Mouse (Mus musculus): ENCODE results near the gene Msh2.

- TF ChIP-seq CTCF (IDR thresholded peaks at IDR 0.05; ENCODE audit: control insufficient read depth, insufficient read depth, low read length) (peak; percentile 40), POLR2A (IDR thresholded peaks at IDR 0.05; ENCODE audit: borderline replicate concordance, control insufficient read depth, low read depth, low read length) (no peak)
Observed at GRCm38 (mm10) chr17:87665066-87665822, 6.9 kb upstream of the Msh2 start.
